Mouse (Mus musculus) urinary bladder, postnatal 36 days (tissue): ENCODE measurements at regions not wholly inside any gene's neighbourhood (a gene's known extent, or its start where the extent isn't known, plus 50 kb on each side); places are given as distances from the start of the nearest gene placed in this dataset.
A peak's percentile ranks its signal among the peaks of the same experiment; 100 is the strongest.
"Not testable (repeated sequence)": the region's sequence is repeated elsewhere in the genome, so short reads cannot be mapped to it uniquely, and the experiment has no call there.

Source experiments
- DNase-seq, 2 experiments: peaks; one replicate each; pipeline ENCODE4 v3.0.0; 2022; ENCODE audit warnings: low spot score in 2 of 2, mixed read lengths in 1 of 2

DNA sequence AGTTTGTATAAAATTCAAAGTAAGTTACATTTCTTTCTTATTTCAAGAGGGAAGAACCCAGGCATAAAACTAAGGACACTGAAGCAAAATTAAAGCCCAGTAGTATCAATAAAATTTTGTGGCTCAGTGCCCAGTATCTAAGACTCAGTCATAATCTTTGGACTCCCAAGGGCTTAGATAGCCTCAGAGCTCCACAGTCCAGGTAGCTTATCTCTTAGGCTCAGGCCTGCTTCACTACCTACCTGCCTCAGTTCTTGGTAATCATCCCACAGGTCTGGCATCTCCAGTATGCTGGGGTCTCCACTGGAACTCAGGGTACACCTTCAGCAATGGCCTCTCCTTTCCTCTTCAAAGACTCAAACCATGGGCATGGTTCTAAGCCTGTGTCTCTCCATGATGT, 530.3 kb downstream of the Dad1 start:
- not testable (repeated sequence) for DNase-seq

- DNase-seq: not testable (repeated sequence)
Observed at GRCm38 (mm10) chr14:53721901-53722300, 532.0 kb downstream of the Dad1 start.

DNA sequence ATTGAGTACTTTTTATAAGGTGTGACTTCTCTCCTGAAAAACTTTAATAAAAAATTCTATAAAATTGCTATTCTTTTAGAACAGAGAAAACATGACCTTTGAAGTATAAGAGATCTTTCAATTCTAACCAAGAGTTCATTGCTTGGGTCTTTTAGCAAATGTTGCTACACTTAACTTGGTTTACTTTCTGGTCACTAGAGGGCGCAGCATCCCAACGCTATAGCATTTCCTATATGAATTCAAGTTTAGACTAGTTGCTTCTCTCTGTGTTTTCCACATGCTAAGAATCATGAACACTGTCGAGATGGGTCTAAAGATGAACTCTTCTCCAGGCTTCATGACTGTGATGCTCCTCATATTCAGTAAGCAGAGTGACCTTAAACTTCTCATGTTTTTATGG, 544.3 kb downstream of the Dad1 start:
- DNase-seq: not testable (repeated sequence)

- not testable (repeated sequence) for DNase-seq
Observed at GRCm38 (mm10) chr14:53704351-53704750, 549.6 kb downstream of the Dad1 start.

DNA sequence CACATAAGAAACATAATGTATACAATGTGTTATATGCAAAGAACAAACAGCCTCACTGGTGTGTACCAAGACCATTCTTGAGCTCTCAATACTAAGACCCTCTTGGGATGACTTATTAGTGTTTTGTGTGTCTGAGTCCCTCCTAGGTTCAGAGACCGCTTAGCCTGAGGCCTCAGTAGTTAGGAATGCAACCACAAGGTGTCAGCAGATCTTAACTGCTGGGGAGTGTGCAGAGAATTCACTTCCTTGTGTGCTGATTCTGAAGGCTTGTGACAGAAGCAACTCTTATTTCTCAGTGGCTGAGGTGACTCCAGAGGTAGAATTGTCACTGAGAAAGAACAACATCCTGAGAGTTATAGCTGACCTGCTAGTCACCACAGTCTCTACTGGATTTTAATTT, 550.3 kb downstream of the Dad1 start:
- DNase-seq: not testable (repeated sequence)

DNA sequence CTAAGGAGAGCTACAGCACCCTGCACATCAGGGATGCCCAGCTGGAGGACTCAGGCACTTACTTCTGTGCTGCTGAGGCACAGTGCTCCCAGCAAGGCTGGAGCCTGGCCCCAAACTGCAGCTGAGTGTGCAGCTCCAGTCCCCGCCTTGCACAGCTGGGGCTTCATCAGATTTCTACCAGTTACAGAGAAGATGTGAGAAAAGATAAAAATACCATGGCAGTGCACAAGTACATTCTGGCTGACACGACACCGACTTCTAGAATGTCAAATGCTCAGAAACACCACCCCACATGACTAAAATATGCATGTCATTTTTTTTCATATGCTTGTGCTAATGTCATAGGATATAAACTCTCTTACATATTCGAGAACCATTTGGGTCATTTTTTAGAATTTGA, 569.8 kb downstream of the Dad1 start:
- DNase-seq: not testable (repeated sequence)

- not testable (repeated sequence) for DNase-seq
Observed at GRCm38 (mm10) chr14:53683361-53684015, 570.4 kb downstream of the Dad1 start.

DNA sequence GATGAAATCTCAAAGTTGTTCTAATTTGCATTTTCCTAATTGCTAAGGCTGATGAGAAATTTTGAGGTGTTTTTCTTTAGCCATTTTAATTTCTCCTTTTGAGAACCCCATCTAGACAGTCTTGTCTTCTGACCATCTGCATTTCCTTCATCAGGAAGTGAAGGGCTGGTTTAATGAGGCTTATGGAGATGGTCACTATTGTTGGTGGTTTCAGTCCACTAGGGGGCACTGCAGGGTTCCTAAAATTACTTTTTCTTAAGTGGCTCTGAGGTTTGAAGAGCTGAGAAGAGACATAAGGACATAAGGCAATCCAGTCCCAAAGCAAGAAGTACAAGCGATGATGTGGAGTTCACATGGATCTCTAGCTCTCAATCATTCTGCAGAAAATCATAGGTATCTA, 571.2 kb downstream of the Dad1 start:
- not testable (repeated sequence) for DNase-seq

- DNase-seq: not testable (repeated sequence)
Observed at GRCm38 (mm10) chr14:53681320-53681719, 572.6 kb downstream of the Dad1 start.

- DNase-seq: peak in 1 of 2 experiments; percentile 1
Observed at GRCm38 (mm10) chr14:53665681-53666080, 588.2 kb downstream of the Dad1 start.

DNA sequence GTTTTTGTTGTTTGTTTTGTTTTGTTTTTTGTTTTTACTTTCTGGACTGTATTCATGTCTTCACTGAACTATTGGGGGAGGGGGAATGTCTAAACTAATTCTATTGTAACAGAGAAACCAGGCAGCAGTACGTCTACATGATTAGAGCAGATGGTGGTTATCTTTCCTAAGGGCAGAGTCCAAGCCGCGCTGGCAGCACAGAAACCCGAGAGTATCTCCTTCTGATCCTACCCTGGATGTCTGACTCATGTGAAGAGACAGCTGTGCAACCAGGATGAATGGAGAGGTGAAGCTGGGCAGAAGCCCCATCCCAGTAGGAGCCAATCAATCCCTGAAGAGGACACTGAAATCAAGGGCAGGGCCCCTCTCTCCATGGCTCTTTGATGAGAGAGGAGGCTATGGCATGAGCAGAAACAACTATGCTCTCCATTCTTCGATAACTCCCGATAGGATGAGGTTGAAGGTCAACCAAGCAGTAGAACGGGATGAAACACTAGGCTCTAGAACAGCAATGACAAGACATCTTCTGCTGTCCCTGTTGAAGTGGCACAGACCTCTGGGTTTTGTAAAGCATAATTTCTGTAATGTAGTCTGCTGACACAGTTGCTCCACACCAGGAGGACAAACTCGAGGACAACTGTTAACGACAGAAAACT, 591.1 kb downstream of the Dad1 start:
- DNase-seq: not testable (repeated sequence)

- DNase-seq: not testable (repeated sequence)
Observed at GRCm38 (mm10) chr14:53654669-53655068, 599.2 kb downstream of the Dad1 start.

DNA sequence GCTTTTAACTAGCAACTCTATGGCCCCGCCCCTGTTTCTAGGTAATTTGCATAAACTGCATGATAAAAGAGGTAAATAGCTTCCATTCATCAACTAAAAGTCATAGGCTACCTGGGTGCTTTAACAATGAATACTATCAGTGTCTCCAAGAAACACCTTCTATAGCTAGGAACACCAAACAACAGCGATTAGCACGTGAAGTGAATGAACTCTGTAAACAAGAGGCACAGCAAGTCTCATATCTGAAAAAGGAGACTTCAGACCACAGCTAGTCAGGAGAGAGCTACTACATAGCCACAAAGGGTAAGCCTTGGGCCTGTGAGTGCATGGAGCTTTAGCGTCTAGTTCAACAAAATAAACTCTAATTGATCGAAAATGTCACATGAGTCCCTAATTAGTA, 602.8 kb downstream of the Dad1 start:
- not testable (repeated sequence) for DNase-seq

GRCm38 (mm10) chr14:53649189-53649588, 604.7 kb downstream of the Dad1 start:
- DNase-seq: not testable (repeated sequence)

DNA sequence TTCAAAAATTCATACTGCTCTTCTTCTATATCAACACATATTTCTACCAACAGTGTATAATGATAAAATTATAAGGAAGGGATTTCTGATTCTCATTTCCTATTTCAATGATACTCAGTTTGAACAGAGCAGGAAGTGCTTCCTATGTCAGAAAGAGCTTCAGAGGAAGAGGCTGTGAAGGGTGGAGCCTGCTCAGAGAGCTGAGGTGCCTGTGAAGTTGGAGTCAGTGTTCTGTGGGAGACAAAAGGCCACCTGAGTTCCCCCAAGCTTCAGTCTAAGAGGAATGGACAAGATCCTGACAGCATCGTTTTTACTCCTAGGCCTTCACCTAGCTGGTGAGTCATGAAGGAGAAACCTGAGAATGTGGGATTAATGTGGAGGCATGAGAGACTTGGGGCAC, 613.5 kb downstream of the Dad1 start:
- DNase-seq: not testable (repeated sequence)

- DNase-seq: not testable (repeated sequence)
Observed at GRCm38 (mm10) chr14:53637664-53638063, 616.2 kb downstream of the Dad1 start.

- not testable (repeated sequence) for DNase-seq
Observed at GRCm38 (mm10) chr14:53635206-53635605, 618.7 kb downstream of the Dad1 start.

- DNase-seq: not testable (repeated sequence)
Observed at GRCm38 (mm10) chr14:53634320-53634979, 619.5 kb downstream of the Dad1 start.

GRCm38 (mm10) chr14:53633743-53634142, 620.2 kb downstream of the Dad1 start:
- not testable (repeated sequence) for DNase-seq

DNA sequence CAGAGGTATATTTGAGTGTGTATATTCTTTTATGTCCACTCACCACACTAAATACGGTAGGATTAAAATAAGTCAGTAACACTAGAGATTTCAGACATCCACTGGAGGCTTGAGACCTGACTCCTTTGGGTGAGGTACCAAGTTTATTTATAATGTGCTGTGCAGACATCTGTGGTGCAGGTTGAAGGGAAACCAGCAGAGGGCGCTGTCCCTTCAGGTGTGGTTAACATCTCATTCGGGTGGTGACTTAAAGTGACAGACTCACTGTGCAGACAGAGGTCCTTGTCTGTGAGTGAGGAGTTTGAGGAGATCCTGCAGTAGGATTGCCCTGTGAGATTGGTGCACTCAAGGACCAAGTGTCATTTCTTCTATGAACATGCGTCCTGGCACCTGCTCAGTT, 632.5 kb downstream of the Dad1 start:
- not testable (repeated sequence) for DNase-seq

DNA sequence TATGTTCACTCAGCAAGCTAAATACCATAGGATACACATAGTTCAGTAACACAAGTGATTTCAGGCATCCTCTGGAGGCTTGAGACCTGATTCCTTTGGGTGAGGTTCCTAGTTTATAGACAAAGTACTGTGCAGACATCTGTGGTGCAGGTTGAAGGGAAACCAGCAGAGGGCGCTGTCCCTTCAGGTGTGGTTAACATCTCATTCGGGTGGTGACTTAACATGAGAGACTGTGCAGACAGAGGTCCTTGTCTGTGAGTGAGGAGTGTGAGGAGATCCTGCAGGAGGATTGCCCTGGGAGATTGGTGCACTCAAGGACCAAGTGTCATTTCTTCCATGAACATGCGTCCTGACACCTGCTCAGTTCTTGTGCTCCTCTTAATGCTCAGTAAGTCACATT, 637.8 kb downstream of the Dad1 start:
- not testable (repeated sequence) for DNase-seq

DNA sequence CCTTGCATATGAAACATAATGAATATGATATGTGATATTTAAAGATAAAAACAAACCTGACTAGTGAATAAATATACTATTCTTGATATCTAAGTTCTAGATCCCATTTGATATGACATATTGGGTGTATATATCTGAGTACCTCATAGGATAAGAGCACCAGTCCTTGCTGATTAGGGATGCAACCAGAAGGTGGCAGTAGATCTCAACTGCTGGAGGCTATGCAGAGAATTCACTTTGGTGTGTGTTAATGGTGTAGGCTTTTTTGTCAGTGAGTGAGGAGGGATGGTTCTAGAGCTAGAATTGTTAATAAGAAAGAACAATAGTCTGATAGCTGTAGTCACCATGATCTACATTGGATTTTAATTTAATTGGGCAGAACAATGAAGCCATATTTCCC, 639.6 kb downstream of the Dad1 start:
- no peak for DNase-seq

GRCm38 (mm10) chr14:53599299-53599698, 654.6 kb downstream of the Dad1 start:
- not testable (repeated sequence) for DNase-seq
